Mouse (Mus musculus): ENCODE results near the gene Fancd2.

The Fancd2 gene

GRCm38 (mm10) chr6:113530932-113531839, at the start of gene Fancd2, which contains the start of gene Emc3:
Fancd2 (plus strand) TSS chr6:113531682.
Emc3 (minus strand) TSS chr6:113531652.
- DNase-seq = peak; percentile 94

- DNase-seq = peak; percentile 39
These were observed 48.9 kb upstream of the Fancd2 start for GRCm38 (mm10) chr6:113482477-113483099.

GRCm38 (mm10) chr6:113483100-113483615, 48.3 kb upstream of the Fancd2 start, which contains the start of gene Creld1:
Creld1 (plus strand) TSS chr6:113483297.
- DNase-seq = peak; percentile 91

- DNase-seq = no peak
These were observed 47.8 kb upstream of the Fancd2 start for GRCm38 (mm10) chr6:113483729-113484128.

GRCm38 (mm10) chr6:113487125-113487576, 44.3 kb upstream of the Fancd2 start:
- peak; percentile 33 for DNase-seq

- no peak for DNase-seq
These were observed 42.1 kb upstream of the Fancd2 start for GRCm38 (mm10) chr6:113489410-113489809.

GRCm38 (mm10) chr6:113492101-113492864, 39.2 kb upstream of the Fancd2 start:
- DNase-seq = no peak

GRCm38 (mm10) chr6:113494258-113494788, 37.2 kb upstream of the Fancd2 start:
- peak; percentile 88 for DNase-seq

- no peak for DNase-seq
These were observed 36.3 kb upstream of the Fancd2 start for GRCm38 (mm10) chr6:113495071-113495675.

GRCm38 (mm10) chr6:113499346-113499745, 32.1 kb upstream of the Fancd2 start:
- DNase-seq = no peak

GRCm38 (mm10) chr6:113501388-113502084, 29.9 kb upstream of the Fancd2 start, which contains the start of gene Prrt3:
Prrt3 (minus strand) TSS chr6:113501931.
- DNase-seq = no peak

GRCm38 (mm10) chr6:113502801-113503200, 28.7 kb upstream of the Fancd2 start:
- no peak for DNase-seq

GRCm38 (mm10) chr6:113505689-113506088, 25.8 kb upstream of the Fancd2 start:
- no peak for DNase-seq

- no peak for DNase-seq
These were observed 24.4 kb upstream of the Fancd2 start for GRCm38 (mm10) chr6:113507130-113507529.

GRCm38 (mm10) chr6:113508272-113508946, 23.1 kb upstream of the Fancd2 start:
- DNase-seq = no peak

- no peak for DNase-seq
These were observed 22.6 kb upstream of the Fancd2 start for GRCm38 (mm10) chr6:113508947-113509280.

- DNase-seq = no peak
These were observed 17.5 kb upstream of the Fancd2 start for GRCm38 (mm10) chr6:113513944-113514343.

GRCm38 (mm10) chr6:113514600-113514999, 16.9 kb upstream of the Fancd2 start:
- no peak for DNase-seq

GRCm38 (mm10) chr6:113517434-113518080, 13.9 kb upstream of the Fancd2 start:
- peak; percentile 55 for DNase-seq

- no peak for DNase-seq
These were observed 9.2 kb upstream of the Fancd2 start for GRCm38 (mm10) chr6:113522310-113522709.
